Comparison of ENCODE assay signal across 10 mouse cellular contexts in genomic region chr10:26711068-26711467, GRCm38 (mm10). TPM values are rescaled to one million over a fixed set of nuclear protein-coding genes. Genes with fewer than 3 reads are reported as not detected.
DNase-seq lines count a peak whose midpoint lies in the region; ATAC-seq lines count a peak whose summit lies in the region.
"Had no signal": no experiment of that assay in that cellular context is flagged by ENCODE, and none has a peak within 500 bp of the region (broad histone marks: within the 10 kb centered on the region; RNA-seq: fewer than 3 reads in every experiment).

No protein-coding gene starts in this region.

- H3K9ac ChIP-seq in limb, embryonic 11.5 days (ENCODE audit: low read length), result no peak overlapping the region
- no peak overlapping the region for H3K9ac ChIP-seq in hindbrain, embryonic 13.5 days
- no peak overlapping the region for H3K9ac ChIP-seq in neural tube, embryonic 13.5 days
- H3K9ac ChIP-seq: embryonic facial prominence, embryonic 15.5 days; lung, embryonic 15.5 days had no signal

- H3K27ac ChIP-seq in limb, embryonic 11.5 days (replicated peaks; ENCODE audit: low read depth, low read length), result no peak overlapping the region
- H3K27ac ChIP-seq in limb, embryonic 10.5 days, result no peak overlapping the region
- H3K27ac ChIP-seq in hindbrain, embryonic 13.5 days, result no peak overlapping the region
- H3K27ac ChIP-seq in neural tube, embryonic 13.5 days (replicated peaks), result no peak overlapping the region
- H3K27ac ChIP-seq: embryonic facial prominence, embryonic 15.5 days; lung, embryonic 15.5 days had no signal

- no peak for ATAC-seq in limb, embryonic 11.5 days (ENCODE audit: insufficient number of reproducible peaks, low FRiP score, low TSS enrichment, low read depth)
- ATAC-seq in hindbrain, embryonic 13.5 days (ENCODE audit: low FRiP score), result 0 out of 2 replicates have a peak, but pooled peaks have one; percentile 26
- peak; percentile 66; the same call in 1 of the 2 replicates for ATAC-seq in neural tube, embryonic 13.5 days (ENCODE audit: low read depth)

- WGBS in limb, embryonic 11.5 days, result 7% methylated on average over 3 of the region's 3 CpGs
- WGBS in limb, embryonic 10.5 days, result 12% methylated on average over 3 of the region's 3 CpGs
- 4% methylated on average over 3 of the region's 3 CpGs for WGBS in hindbrain, embryonic 13.5 days
- 6% methylated on average over 3 of the region's 3 CpGs for WGBS in neural tube, embryonic 13.5 days

- H3K4me3 ChIP-seq in limb, embryonic 11.5 days (ENCODE audit: low read depth, low read length), result no peak overlapping the region
- no peak overlapping the region for H3K4me3 ChIP-seq in limb, embryonic 10.5 days
- no peak overlapping the region for H3K4me3 ChIP-seq in hindbrain, embryonic 13.5 days
- no peak overlapping the region for H3K4me3 ChIP-seq in neural tube, embryonic 13.5 days
- H3K4me3 ChIP-seq: embryonic facial prominence, embryonic 15.5 days; lung, embryonic 15.5 days had no signal

- no peaks in the 10 kb centered on the region for H3K9me3 ChIP-seq in limb, embryonic 11.5 days (ENCODE audit: control insufficient read depth, low read length)
- no peaks in the 10 kb centered on the region for H3K9me3 ChIP-seq in limb, embryonic 10.5 days (replicated peaks)
- H3K9me3 ChIP-seq in hindbrain, embryonic 13.5 days, result no peaks in the 10 kb centered on the region
- no peaks in the 10 kb centered on the region for H3K9me3 ChIP-seq in neural tube, embryonic 13.5 days
- H3K9me3 ChIP-seq: embryonic facial prominence, embryonic 15.5 days; lung, embryonic 15.5 days had no signal

- H3K36me3 ChIP-seq in limb, embryonic 11.5 days (ENCODE audit: control insufficient read depth, insufficient read depth, low read length), result no peaks in the 10 kb centered on the region
- H3K36me3 ChIP-seq in limb, embryonic 10.5 days, result no peaks in the 10 kb centered on the region
- no peaks in the 10 kb centered on the region for H3K36me3 ChIP-seq in hindbrain, embryonic 13.5 days
- H3K36me3 ChIP-seq in neural tube, embryonic 13.5 days, result no peaks in the 10 kb centered on the region
- H3K36me3 ChIP-seq: embryonic facial prominence, embryonic 15.5 days; lung, embryonic 15.5 days had no signal

- H3K4me1 ChIP-seq in limb, embryonic 11.5 days (ENCODE audit: control insufficient read depth, insufficient read depth, low read length), result no peaks in the 10 kb centered on the region
- peaks cover 6% of the 10 kb centered on the region; the same call in 1 of the 2 replicates for H3K4me1 ChIP-seq in limb, embryonic 10.5 days
- H3K4me1 ChIP-seq in hindbrain, embryonic 13.5 days (replicated peaks), result no peaks in the 10 kb centered on the region
- no peaks in the 10 kb centered on the region for H3K4me1 ChIP-seq in neural tube, embryonic 13.5 days (replicated peaks)
- H3K4me1 ChIP-seq: embryonic facial prominence, embryonic 15.5 days; lung, embryonic 15.5 days had no signal

- H3K4me2 ChIP-seq in limb, embryonic 11.5 days (ENCODE audit: low read depth, severe bottlenecking), result no peak overlapping the region
- no peak overlapping the region for H3K4me2 ChIP-seq in hindbrain, embryonic 13.5 days
- no peak overlapping the region for H3K4me2 ChIP-seq in neural tube, embryonic 13.5 days
- H3K4me2 ChIP-seq: embryonic facial prominence, embryonic 15.5 days; lung, embryonic 15.5 days had no signal

- DNase-seq in limb, embryonic 11.5 days (ENCODE audit: low spot score), result peak; percentile 44
- DNase-seq in limb, embryonic 10.5 days (ENCODE audit: low spot score), result no peak
- peak; percentile 87 for DNase-seq in NIH3T3 (ENCODE audit: low read depth)
- DNase-seq in embryo, embryonic 10 days (ENCODE audit: low spot score), result peak; percentile 77
- peak; percentile 44 to 50 for DNase-seq in left cerebral cortex, adult 18-20 months (ENCODE audit: low spot score in 2 of 2)
- DNase-seq in spleen, adult 12 weeks (ENCODE audit: low spot score), result no peak

- H3K27me3 ChIP-seq in limb, embryonic 11.5 days (ENCODE audit: control insufficient read depth, insufficient read depth, low read length), result no peaks in the 10 kb centered on the region
- no peaks in the 10 kb centered on the region for H3K27me3 ChIP-seq in limb, embryonic 10.5 days (ENCODE audit: low read depth, poor library complexity, severe bottlenecking)
- no peaks in the 10 kb centered on the region for H3K27me3 ChIP-seq in hindbrain, embryonic 13.5 days
- H3K27me3 ChIP-seq in neural tube, embryonic 13.5 days, result no peaks in the 10 kb centered on the region
- H3K27me3 ChIP-seq: embryonic facial prominence, embryonic 15.5 days; lung, embryonic 15.5 days had no signal

RNA-seq across cellular contexts. Expression of gene Arhgap18, which starts 42.2 kb away (rescaled TPM):
- polyA plus RNA-seq in limb, embryonic 11.5 days (2014; fragmentation: Nextera tagmentation; extraction: Ambion mirVana), result 19.6 and 20.8 TPM in 2 replicates
- polyA plus RNA-seq in limb, embryonic 10.5 days (2016; fragmentation: Nextera tagmentation; extraction: Ambion mirVana), result 10.8 and 14.8 TPM in 2 replicates
- polyA plus RNA-seq in hindbrain, embryonic 13.5 days (2015; fragmentation: Nextera tagmentation; extraction: Ambion mirVana), result 12.1 and 14.0 TPM in 2 replicates
- total RNA-seq in left cerebral cortex, adult 18-20 months (2021), result 10 to 100 TPM; 10.3 to 11.7 TPM
- 11.9 and 13.9 TPM in 2 replicates for polyA plus RNA-seq in neural tube, embryonic 13.5 days (2015; fragmentation: Nextera tagmentation; extraction: Ambion mirVana)

Comparison
In these comparisons a context has a peak if more than half of its experiments do, and no peak if none do; other contexts are left out.
1. DNase-seq: peak in limb, embryonic 11.5 days (single experiment), NIH3T3 (single experiment), embryo, embryonic 10 days (single experiment) and left cerebral cortex, adult 18-20 months (2 of 2); none in limb, embryonic 10.5 days (single experiment) and spleen, adult 12 weeks (single experiment).